Mouse (Mus musculus) neural tube, embryonic 12.5 days (tissue): ENCODE measurements around the gene Tenm4. TPM values are rescaled to one million over a fixed set of nuclear protein-coding genes. Genes with fewer than 3 reads are reported as not detected.

Source experiments
- ATAC-seq: fragments of 200-750 bp; cut with Nextera tagmentation; 2 replicates; pipeline ENCODE4 v1.8.0; 2017; ENCODE audit warnings: low read depth, mild to moderate bottlenecking, moderate TSS enrichment, moderate library complexity; ENCODE audit not compliant: low FRiP score
- H3K27ac ChIP-seq: fragments of 300-500 bp; sonication (generic); 2 replicates; pipeline ENCODE4 v1.5.1; 2016
- H3K27me3 ChIP-seq: fragments of 300-500 bp; sonication (generic); replicated peaks from 2 replicates; pipeline ENCODE4 v1.6.1; 2016; ENCODE audit warnings: mild to moderate bottlenecking
- H3K36me3 ChIP-seq: fragments of 300-500 bp; sonication (generic); 2 replicates; pipeline ENCODE4 v1.6.1; 2016; ENCODE audit warnings: mild to moderate bottlenecking
- H3K4me1 ChIP-seq: fragments of 300-500 bp; sonication (generic); 2 replicates; pipeline ENCODE4 v1.6.1; 2016
- H3K4me2 ChIP-seq: fragments of 300-500 bp; sonication (generic); replicated peaks from 2 replicates; pipeline ENCODE4 v1.6.1; 2016; ENCODE audit warnings: mild to moderate bottlenecking
- H3K4me3 ChIP-seq: fragments of 300-500 bp; sonication (generic); 2 replicates; pipeline ENCODE4 v1.5.1; 2016
- H3K9ac ChIP-seq: fragments of 300-500 bp; sonication (generic); 2 replicates; pipeline ENCODE4 v1.6.1; 2016; ENCODE audit warnings: mild to moderate bottlenecking
- H3K9me3 ChIP-seq: fragments of 300-500 bp; sonication (generic); 2 replicates; pipeline ENCODE4 v1.6.1; 2016; ENCODE audit warnings: mild to moderate bottlenecking
- WGBS: fragments of 180-500 bp; shearing (Covaris S2); methylation state at CpG from one replicate; pipeline ENCODE4 v1.1.7; 2016; 5-methylcytosine and 5-hydroxymethylcytosine counted together
- polyA plus RNA-seq: library from polyadenylated mRNA; unstranded; fragments of >200 nt; fragmentation: Nextera tagmentation; extraction: Ambion mirVana; gene quantifications from 2 replicates; pipeline ENCODE4 v1.2.1, GENCODE M21; 2016

Gene Tenm4
- polyA plus RNA-seq, 1 experiment from 2014 or later, result 33.0 TPM

DNA sequence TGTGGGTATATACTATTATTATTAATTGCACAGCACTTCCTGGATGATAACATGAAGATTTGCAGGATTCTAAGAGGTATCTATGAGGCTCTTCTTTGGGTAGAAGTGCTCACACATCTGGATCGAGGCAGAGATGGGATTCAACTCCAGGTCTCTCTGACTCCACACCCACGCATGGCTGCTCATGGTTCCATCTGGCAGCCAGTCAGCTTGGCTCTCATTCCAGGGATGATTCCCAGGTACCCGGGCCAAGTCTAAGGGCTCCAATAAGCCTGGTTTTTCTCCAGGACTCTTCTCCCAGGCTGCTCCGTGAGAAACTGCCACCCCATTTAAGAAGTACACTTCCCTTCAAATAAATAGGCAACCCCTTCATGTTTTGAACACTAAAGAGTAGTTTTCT is 394.8 kb downstream of the Tenm4 start:
- no peak for ATAC-seq
- Histone ChIP-seq H3K36me3 (no peaks in the 10 kb centered on the region), H3K4me1 (peaks cover 6% of the 10 kb centered on the region; the same call in 1 of the 2 replicates), H3K27me3 (no peaks in the 10 kb centered on the region), H3K9ac (no peak overlapping the region), H3K27ac (no peak overlapping the region), H3K4me3 (no peak overlapping the region), H3K4me2 (no peak overlapping the region), H3K9me3 (no peaks in the 10 kb centered on the region)
- WGBS, result 69% methylated on average over 4 of the region's 4 CpGs

DNA sequence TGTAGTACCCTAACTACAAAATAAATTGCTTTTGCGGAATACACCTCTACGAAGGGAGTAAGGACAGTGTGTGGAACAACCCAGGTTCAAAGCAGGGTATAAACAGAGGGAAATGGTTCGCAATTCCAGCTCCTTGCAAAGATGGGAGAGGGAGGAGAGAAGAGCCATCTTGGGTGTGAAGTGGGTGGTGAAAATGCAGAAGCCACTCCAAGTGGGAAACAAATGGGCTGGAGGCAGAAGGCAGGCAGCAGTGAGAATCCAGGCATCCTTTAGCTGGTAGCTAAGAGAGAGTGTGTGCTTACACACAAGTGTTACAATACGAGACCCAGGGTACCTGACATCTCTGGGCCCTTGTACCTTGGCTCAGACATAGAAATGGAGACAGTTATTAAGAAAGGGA is 395.2 kb downstream of the Tenm4 start:
- no peak overlapping the region for H3K4me3 ChIP-seq
- no peak overlapping the region for H3K9ac ChIP-seq
- no peak overlapping the region for H3K4me2 ChIP-seq
- no peak overlapping the region for H3K27ac ChIP-seq
- H3K9me3 ChIP-seq, result no peaks in the 10 kb centered on the region
- ATAC-seq, result no peak
- WGBS, result 79% methylated on average over 4 of the region's 4 CpGs
- no peaks in the 10 kb centered on the region for H3K27me3 ChIP-seq
- H3K36me3 ChIP-seq, result no peaks in the 10 kb centered on the region
- peaks cover 6% of the 10 kb centered on the region; the same call in 1 of the 2 replicates for H3K4me1 ChIP-seq

DNA sequence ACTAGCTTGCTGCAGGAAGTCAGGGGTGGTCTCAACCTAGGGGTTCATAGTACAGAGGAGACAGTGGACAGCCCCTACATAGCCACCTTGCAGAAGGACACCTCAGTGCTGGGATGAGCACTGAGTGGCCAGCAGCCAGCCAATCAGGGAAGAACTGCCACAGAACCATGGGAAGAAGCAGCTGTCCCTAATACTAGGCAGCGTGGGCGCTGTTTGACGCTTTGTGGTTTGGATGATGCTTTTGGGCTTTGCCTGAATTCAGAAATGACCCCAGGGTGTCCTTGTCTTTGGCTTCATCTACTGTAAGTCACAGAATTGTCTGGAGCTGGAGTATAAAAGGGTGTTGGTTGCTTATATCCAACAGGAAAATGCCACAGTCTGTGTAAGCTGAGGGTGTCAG is 397.0 kb downstream of the Tenm4 start:
- Histone ChIP-seq H3K27me3 (no peaks in the 10 kb centered on the region), H3K36me3 (no peaks in the 10 kb centered on the region), H3K27ac (no peak overlapping the region), H3K4me2 (no peak overlapping the region), H3K9ac (no peak overlapping the region), H3K4me3 (no peak overlapping the region), H3K4me1 (peaks cover 6% of the 10 kb centered on the region; the same call in 1 of the 2 replicates), H3K9me3 (no peaks in the 10 kb centered on the region)
- 82% methylated on average over 3 of the region's 3 CpGs for WGBS
- ATAC-seq, result no peak

DNA sequence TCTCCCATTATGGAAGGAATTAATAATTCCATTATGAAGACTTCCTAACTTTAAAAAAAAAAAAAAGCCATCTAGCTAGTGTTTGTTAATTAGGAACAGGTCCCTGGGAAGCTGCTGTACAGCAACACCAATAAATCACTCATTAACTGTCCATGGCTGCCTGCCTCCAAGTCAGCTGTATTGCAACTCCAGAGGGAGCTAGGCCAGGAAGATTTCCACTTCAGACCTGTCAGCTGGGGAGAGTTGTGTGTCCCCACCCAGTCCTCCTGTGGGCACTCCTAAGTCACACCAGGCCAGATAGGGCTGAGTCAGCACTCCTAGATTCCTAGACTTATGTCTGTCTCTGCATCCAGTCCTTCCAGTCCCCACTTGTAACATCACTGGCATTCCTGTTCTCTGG is 399.9 kb downstream of the Tenm4 start:
- no peak for ATAC-seq
- no peak overlapping the region for H3K27ac ChIP-seq
- H3K36me3 ChIP-seq, result no peaks in the 10 kb centered on the region
- H3K27me3 ChIP-seq, result no peaks in the 10 kb centered on the region
- 0 out of 2 replicates have a peak, but pooled peaks cover 5% of the 10 kb centered on the region for H3K4me1 ChIP-seq
- no peak overlapping the region for H3K4me3 ChIP-seq
- no peak overlapping the region for H3K4me2 ChIP-seq
- H3K9me3 ChIP-seq, result no peaks in the 10 kb centered on the region
- no peak overlapping the region for H3K9ac ChIP-seq

DNA sequence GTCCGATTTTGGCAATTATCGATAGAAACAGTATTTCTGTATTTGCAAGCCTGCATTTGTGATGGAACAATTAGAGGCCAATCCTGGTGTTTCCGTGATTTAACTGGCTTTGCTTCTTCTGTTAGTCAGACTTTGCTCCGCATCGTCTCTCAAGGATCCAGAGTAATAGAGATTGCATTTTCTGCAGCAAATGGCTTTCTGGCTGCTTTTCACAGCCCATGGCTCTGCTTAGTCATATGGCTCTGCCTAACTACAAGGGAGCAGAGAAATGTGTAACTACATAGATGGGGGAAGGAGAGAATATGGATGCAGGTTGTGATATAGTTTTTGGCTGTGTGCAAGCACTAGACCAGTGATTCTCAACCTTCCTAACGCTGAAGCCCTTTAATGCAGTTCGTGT is 401.9 kb downstream of the Tenm4 start:
- Histone ChIP-seq H3K9ac (no peak overlapping the region), H3K36me3 (no peaks in the 10 kb centered on the region), H3K27ac (no peak overlapping the region), H3K4me3 (no peak overlapping the region), H3K4me1 (0 out of 2 replicates have a peak, but pooled peaks cover 5% of the 10 kb centered on the region), H3K27me3 (no peaks in the 10 kb centered on the region), H3K4me2 (no peak overlapping the region), H3K9me3 (no peaks in the 10 kb centered on the region)
- WGBS, result 92% methylated on average over 7 of the region's 7 CpGs
- no peak for ATAC-seq

DNA sequence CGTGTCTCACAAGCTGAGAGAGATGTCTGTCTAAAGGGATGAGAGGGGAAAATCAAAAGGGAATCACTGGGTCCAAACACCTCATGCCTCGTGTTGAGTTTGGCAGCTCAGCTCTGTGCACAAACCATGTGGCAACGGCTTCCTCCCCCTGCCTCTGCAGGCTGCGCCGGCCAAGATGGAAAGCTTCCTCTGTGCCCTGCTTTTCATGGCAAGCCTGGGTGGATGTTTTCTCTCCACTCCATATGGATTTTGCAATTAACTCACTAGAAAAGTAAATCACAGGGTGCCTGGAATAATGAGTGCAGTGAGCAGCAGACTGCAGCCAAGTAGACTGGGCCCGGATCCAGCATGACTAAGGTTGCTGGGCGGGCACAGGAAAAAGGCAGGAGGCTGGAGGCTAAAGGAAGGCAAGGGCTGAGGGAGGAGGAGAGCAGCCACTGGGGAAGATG is 404.2 kb downstream of the Tenm4 start:
- H3K27ac ChIP-seq, result no peak overlapping the region
- H3K4me1 ChIP-seq, result 0 out of 2 replicates have a peak, but pooled peaks cover 5% of the 10 kb centered on the region
- WGBS, result 65% methylated on average over 7 of the region's 7 CpGs
- no peaks in the 10 kb centered on the region for H3K27me3 ChIP-seq
- no peak overlapping the region for H3K9ac ChIP-seq
- H3K4me3 ChIP-seq, result no peak overlapping the region
- H3K4me2 ChIP-seq, result no peak overlapping the region
- no peaks in the 10 kb centered on the region for H3K36me3 ChIP-seq
- H3K9me3 ChIP-seq, result no peaks in the 10 kb centered on the region
- peak; percentile 73 for ATAC-seq

DNA sequence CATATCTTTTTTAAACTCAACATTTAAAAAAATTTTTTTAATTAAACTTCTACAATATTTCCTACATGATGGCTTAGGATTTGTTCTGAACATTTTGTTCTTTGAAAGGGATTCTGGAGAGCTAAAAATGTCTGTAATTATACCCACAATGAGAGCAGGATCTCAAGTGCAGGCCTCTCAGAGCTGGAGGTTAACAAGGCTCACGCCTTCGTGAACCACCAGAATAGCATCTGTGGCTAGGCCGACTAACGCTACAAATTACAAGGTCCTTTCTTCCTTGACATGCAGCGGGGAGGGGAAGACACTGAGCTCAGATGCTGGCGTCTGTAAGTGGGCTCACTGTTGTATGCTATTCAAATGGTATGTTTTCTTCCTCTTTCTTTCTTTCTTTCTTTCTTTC is 411.7 kb downstream of the Tenm4 start:
- H3K4me2 ChIP-seq, result no peak overlapping the region
- no peaks in the 10 kb centered on the region for H3K36me3 ChIP-seq
- WGBS, result 25% methylated on average over 6 of the region's 6 CpGs
- no peaks in the 10 kb centered on the region for H3K27me3 ChIP-seq
- H3K4me1 ChIP-seq, result no peaks in the 10 kb centered on the region; the same call in 1 of the 2 replicates
- H3K4me3 ChIP-seq, result no peak overlapping the region
- H3K9ac ChIP-seq, result no peak overlapping the region
- ATAC-seq, result no peak
- no peaks in the 10 kb centered on the region for H3K9me3 ChIP-seq
- H3K27ac ChIP-seq, result no peak overlapping the region

DNA sequence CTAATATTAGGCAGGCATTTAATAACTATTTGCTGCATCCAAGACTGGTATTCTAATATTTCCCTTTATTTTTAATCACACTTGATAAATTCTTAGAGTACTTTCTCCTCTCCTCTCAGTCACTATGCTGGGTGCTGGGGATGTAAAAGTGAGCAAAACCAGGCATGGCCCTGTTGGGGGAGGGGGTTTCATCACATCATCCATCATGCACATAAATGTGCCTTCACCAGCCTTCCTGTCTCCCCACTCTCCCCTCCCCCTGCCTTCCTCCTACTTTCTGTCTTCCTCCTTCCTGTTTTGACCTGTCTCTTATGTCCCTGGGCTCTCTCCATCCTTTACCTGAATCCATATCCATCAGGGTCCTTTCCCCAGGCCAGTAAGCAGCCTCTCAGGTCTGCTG is 416.4 kb downstream of the Tenm4 start:
- Histone ChIP-seq H3K4me1 (no peaks in the 10 kb centered on the region; the same call in 1 of the 2 replicates), H3K9ac (no peak overlapping the region), H3K9me3 (no peaks in the 10 kb centered on the region), H3K27me3 (no peaks in the 10 kb centered on the region), H3K4me3 (no peak overlapping the region), H3K27ac (no peak overlapping the region), H3K4me2 (no peak overlapping the region), H3K36me3 (no peaks in the 10 kb centered on the region)
- no peak for ATAC-seq

DNA sequence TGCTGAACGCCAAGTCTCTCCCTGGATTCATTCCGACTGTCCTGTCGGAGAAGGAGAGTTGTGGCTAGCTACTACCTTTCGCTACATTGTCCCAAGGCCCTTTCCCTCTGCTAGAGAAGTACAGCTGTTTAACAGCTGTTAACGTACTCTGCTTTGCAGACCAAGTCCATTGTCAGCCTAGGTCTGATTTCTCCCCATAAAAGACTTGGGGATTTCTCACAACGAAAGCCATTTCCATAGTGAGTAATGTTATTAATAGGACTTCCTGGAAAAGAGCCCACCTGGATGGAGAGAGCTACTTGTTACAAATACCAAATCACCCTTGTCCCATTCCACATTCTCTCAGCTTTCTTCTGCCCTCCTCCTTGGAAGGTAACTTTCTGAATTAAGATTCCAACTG is 417.5 kb downstream of the Tenm4 start:
- Histone ChIP-seq H3K36me3 (no peaks in the 10 kb centered on the region), H3K9ac (no peak overlapping the region), H3K9me3 (no peaks in the 10 kb centered on the region), H3K27me3 (no peaks in the 10 kb centered on the region), H3K4me3 (no peak overlapping the region), H3K4me2 (no peak overlapping the region), H3K4me1 (no peaks in the 10 kb centered on the region), H3K27ac (no peak overlapping the region)
- WGBS, result 89% methylated on average over 6 of the region's 6 CpGs
- no peak for ATAC-seq

DNA sequence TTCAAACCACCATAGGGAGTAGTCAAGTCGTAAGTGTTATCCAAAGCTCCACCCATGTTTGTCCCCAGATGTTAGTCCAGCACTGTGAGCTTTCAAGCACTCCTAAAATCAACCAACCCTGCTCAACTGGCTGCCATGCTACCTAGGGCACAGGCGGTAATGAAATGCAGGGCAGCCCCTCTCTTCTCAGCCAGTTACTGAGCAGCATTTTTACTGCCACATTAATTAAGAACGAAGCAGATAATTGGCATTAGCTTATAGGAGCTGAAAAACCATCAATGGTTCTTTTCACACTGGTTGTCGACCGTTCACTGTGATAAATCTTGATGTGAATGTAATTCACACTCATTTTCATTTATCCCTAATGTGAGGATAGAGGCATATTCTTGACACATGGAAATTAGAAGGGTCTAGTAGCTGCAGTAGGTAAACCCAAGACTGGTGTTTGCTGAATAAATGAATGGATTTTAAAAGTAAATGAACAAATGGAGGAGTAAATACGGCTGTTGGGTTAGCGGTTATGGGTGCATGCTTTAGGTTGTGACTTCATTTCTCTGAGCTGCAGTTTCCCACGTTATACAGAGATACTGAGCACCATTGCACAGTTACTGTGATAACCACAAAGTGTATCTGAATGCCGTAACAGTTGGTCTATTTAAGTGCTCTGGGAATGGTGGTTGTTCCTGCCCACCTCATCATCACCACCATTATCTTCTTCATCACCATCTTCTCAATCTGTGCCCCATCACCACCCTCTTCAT is 424.7 kb downstream of the Tenm4 start:
- Histone ChIP-seq H3K9me3 (no peaks in the 10 kb centered on the region), H3K4me2 (no peak overlapping the region), H3K27me3 (no peaks in the 10 kb centered on the region), H3K9ac (no peak overlapping the region), H3K4me1 (peaks cover 13% of the 10 kb centered on the region), H3K27ac (no peak overlapping the region), H3K4me3 (no peak overlapping the region), H3K36me3 (no peaks in the 10 kb centered on the region)
- WGBS, result 55% methylated on average over 9 of the region's 9 CpGs
- ATAC-seq, result peak; percentile 42; the same call in 1 of the 2 replicates

DNA sequence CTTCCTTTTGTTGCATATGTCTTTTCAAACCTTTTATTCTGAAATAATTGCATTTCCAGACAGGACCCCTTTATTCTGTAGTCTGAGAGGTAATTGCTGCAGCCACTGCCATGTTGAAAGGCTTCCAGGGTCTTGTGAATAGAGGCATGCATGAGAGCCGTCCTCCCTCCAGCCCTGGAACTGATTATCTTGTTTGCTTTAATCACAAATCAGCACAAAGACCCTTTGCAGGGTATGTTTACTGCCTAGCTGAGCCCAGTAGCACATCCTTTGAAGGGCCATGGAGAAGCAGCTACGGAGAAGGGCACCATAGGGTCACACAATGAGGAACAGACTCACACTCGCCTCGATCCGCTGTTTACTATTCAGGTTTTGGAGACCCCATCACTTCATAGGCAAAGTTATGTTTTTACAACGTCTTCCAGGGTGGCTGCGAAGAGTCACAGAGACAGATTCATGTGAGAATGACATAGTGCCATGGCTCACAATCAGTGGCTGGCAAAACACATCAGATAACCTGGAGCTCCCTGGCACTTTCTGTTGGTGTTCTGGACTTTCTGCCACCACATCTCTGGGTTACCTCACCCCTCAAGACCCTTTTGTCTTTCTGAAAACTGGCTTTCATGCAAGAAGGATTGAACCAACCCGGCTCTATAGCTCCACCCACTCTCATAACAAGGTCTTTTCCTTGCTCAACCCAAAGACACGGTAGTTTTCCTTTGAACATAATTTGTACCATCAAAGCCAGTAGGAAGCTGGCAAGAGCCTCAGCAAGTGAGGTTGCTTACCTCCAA is 425.6 kb downstream of the Tenm4 start:
- no peaks in the 10 kb centered on the region for H3K9me3 ChIP-seq
- no peaks in the 10 kb centered on the region for H3K36me3 ChIP-seq
- no peak overlapping the region for H3K4me2 ChIP-seq
- H3K27me3 ChIP-seq, result no peaks in the 10 kb centered on the region
- H3K9ac ChIP-seq, result no peak overlapping the region
- H3K27ac ChIP-seq, result no peak overlapping the region
- H3K4me3 ChIP-seq, result no peak overlapping the region
- WGBS, result 42% methylated on average over 9 of the region's 9 CpGs
- 0 out of 2 replicates have a peak, but pooled peaks have one; percentile 16 for ATAC-seq
- peaks cover 13% of the 10 kb centered on the region for H3K4me1 ChIP-seq

DNA sequence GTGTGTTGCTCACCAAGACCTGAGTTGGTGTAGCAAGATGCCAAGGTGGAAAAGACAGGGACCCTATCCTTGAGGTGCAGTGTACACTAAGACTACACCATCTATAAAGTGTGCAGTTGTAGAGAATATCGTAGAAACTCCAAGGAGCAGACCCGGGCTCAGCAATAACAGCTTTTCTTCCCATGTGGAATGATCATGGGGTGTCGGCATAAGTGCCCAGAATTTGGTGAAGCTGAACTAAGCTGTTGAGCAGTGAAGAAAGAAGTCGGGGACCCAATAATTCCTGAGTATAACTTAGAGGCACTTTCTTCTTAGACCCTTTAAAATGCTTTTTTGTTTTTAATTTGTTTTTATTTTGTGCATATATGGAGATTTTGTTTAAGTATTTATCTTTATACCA is 426.8 kb downstream of the Tenm4 start:
- Histone ChIP-seq H3K27ac (no peak overlapping the region), H3K36me3 (no peaks in the 10 kb centered on the region), H3K9me3 (no peaks in the 10 kb centered on the region), H3K4me3 (no peak overlapping the region), H3K4me1 (peaks cover 13% of the 10 kb centered on the region), H3K9ac (no peak overlapping the region), H3K4me2 (no peak overlapping the region), H3K27me3 (no peaks in the 10 kb centered on the region)
- ATAC-seq, result no peak
- 96% methylated on average over 4 of the region's 4 CpGs for WGBS
